11 mouse cellular contexts compared by ENCODE assay signal in the genomic region with DNA sequence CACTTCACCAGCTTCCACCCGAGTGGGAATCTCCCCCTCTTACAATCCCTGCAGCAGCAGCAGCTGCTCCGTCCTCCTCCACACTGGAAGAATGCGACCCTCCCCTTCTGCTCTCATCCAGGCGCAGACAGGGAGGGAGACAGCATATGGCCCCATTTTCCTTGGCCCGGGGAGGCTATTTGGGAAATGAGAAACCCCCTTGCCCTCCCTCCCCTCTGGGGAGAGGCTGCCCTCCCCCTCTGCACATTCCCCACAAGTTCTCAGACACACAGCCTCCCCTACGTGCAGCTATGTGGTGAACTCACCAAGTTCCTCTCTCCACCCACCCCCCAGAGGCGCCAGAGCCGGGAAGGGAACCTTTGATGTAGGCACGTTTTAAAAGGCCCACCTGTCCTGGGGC. TPM values are rescaled to one million over a fixed set of nuclear protein-coding genes. Genes with fewer than 3 reads are reported as not detected.
A peak's percentile ranks its signal among the peaks of the same experiment; 100 is the strongest.
DNase-seq lines count a peak whose midpoint lies in the region; ATAC-seq and TF ChIP-seq lines count a peak whose summit lies in the region.
"Had no signal": no experiment of that assay in that cellular context is flagged by ENCODE, and none has a peak within 500 bp of the region (broad histone marks: within the 10 kb centered on the region; RNA-seq: fewer than 3 reads in every experiment).

No protein-coding gene starts in this region.

- no peak overlapping the region for H3K9ac ChIP-seq in lung, embryonic 16.5 days (ENCODE audit: low read length)
- H3K9ac ChIP-seq in limb, embryonic 11.5 days (ENCODE audit: low read length), result peak overlapping the region; percentile 27; the same call in 1 of the 2 replicates
- H3K9ac ChIP-seq in stomach, postnatal 0 days (ENCODE audit: low read length), result peak overlapping the region; percentile 13; the same call in 1 of the 2 replicates

- 2% methylated on average over 9 of the region's 9 CpGs for whole genome bisulfite sequencing in heart, embryonic 10.5 days
- WGBS in lung, embryonic 16.5 days, result 3% methylated on average over 9 of the region's 9 CpGs
- under 1% methylated on average over 9 of the region's 9 CpGs for WGBS in limb, embryonic 11.5 days
- 18% methylated on average over 9 of the region's 9 CpGs for WGBS in stomach, postnatal 0 days

- ATAC-seq in lung, embryonic 16.5 days (ENCODE audit: low read depth), result peak; percentile 54; the same call in 1 of the 2 replicates
- peak; percentile 78 for ATAC-seq in limb, embryonic 11.5 days (ENCODE audit: insufficient number of reproducible peaks, low FRiP score, low TSS enrichment, low read depth)
- ATAC-seq in stomach, postnatal 0 days (ENCODE audit: low FRiP score, low TSS enrichment), result peak; percentile 57; the same call in 1 of the 2 replicates
- ATAC-seq: Patski had no signal

- peaks cover 98% of the 10 kb centered on the region for H3K27me3 ChIP-seq in heart, embryonic 10.5 days (ENCODE audit: insufficient read depth, poor library complexity, severe bottlenecking)
- H3K27me3 ChIP-seq in lung, embryonic 16.5 days (ENCODE audit: control insufficient read depth, insufficient read depth, low read depth, low read length), result peaks cover 22% of the 10 kb centered on the region
- H3K27me3 ChIP-seq in limb, embryonic 11.5 days (ENCODE audit: control insufficient read depth, insufficient read depth, low read length), result peaks cover 29% of the 10 kb centered on the region
- H3K27me3 ChIP-seq in stomach, postnatal 0 days (ENCODE audit: control insufficient read depth, insufficient read depth, low read length), result no peaks in the 10 kb centered on the region
- H3K27me3 ChIP-seq: Patski had no signal

- TF ChIP-seq EP300 in stomach, postnatal 0 days (optimal IDR thresholded peaks at IDR 0.05), result no peak

- H3K9me3 ChIP-seq in heart, embryonic 10.5 days, result no peaks in the 10 kb centered on the region
- H3K9me3 ChIP-seq in lung, embryonic 16.5 days (ENCODE audit: control insufficient read depth, low read length), result no peaks in the 10 kb centered on the region
- H3K9me3 ChIP-seq in limb, embryonic 11.5 days (ENCODE audit: control insufficient read depth, low read length), result no peaks in the 10 kb centered on the region
- H3K9me3 ChIP-seq in stomach, postnatal 0 days (ENCODE audit: control insufficient read depth, low read length), result no peaks in the 10 kb centered on the region

- DNase-seq in heart, embryonic 10.5 days (ENCODE audit: low spot score), result no peak
- DNase-seq in heart, adult 8-10 months (ENCODE audit: low spot score), result no peak
- DNase-seq in lung, postnatal 14 days, result no peak
- DNase-seq in limb, embryonic 11.5 days (ENCODE audit: low spot score), result peak; percentile 77
- no peak for DNase-seq in stomach, postnatal 0 days (ENCODE audit: low spot score)
- DNase-seq in cerebellum, postnatal 36 days, result no peak
- no peak for DNase-seq in urinary bladder, adult 18-20 months (ENCODE audit: low spot score in 2 of 2)
- DNase-seq: heart, adult 2 months had no signal

- no peak overlapping the region for H3K4me3 ChIP-seq in heart, embryonic 10.5 days
- no peak overlapping the region for H3K4me3 ChIP-seq in lung, embryonic 16.5 days (ENCODE audit: low read length)
- no peak overlapping the region for H3K4me3 ChIP-seq in limb, embryonic 11.5 days (ENCODE audit: low read depth, low read length)
- H3K4me3 ChIP-seq in stomach, postnatal 0 days (ENCODE audit: low read depth, low read length), result no peak overlapping the region
- H3K4me3 ChIP-seq: heart, adult 2 months; layer of hippocampus, adult 2 months had no signal

- peaks cover 13% of the 10 kb centered on the region; the same call in 1 of the 2 replicates for H3K4me1 ChIP-seq in heart, embryonic 10.5 days
- H3K4me1 ChIP-seq in lung, embryonic 16.5 days (replicated peaks; ENCODE audit: control insufficient read depth, insufficient read depth, low read length), result no peaks in the 10 kb centered on the region; the same call in 1 of the 2 replicates
- H3K4me1 ChIP-seq in limb, embryonic 11.5 days (ENCODE audit: control insufficient read depth, insufficient read depth, low read length), result peaks cover 27% of the 10 kb centered on the region
- H3K4me1 ChIP-seq in stomach, postnatal 0 days (replicated peaks; ENCODE audit: control insufficient read depth, insufficient read depth), result no peaks in the 10 kb centered on the region

- TF ChIP-seq CTCF in stomach, postnatal 0 days (IDR thresholded peaks at IDR 0.05; ENCODE audit: low read depth), result no peak

- H3K36me3 ChIP-seq in heart, embryonic 10.5 days, result no peaks in the 10 kb centered on the region
- no peaks in the 10 kb centered on the region for H3K36me3 ChIP-seq in lung, embryonic 16.5 days (ENCODE audit: control insufficient read depth, insufficient read depth, low read length)
- no peaks in the 10 kb centered on the region for H3K36me3 ChIP-seq in limb, embryonic 11.5 days (ENCODE audit: control insufficient read depth, insufficient read depth, low read length)
- no peaks in the 10 kb centered on the region for H3K36me3 ChIP-seq in stomach, postnatal 0 days (ENCODE audit: control insufficient read depth, insufficient read depth, low read length)

- peak overlapping the region; percentile 56 for H3K27ac ChIP-seq in heart, embryonic 10.5 days
- H3K27ac ChIP-seq in lung, embryonic 16.5 days (ENCODE audit: low read length), result no peak overlapping the region
- H3K27ac ChIP-seq in limb, embryonic 11.5 days (replicated peaks; ENCODE audit: low read depth, low read length), result peak overlapping the region; percentile 68; the same call in 1 of the 2 replicates
- no peak overlapping the region for H3K27ac ChIP-seq in stomach, postnatal 0 days (replicated peaks)
- H3K27ac ChIP-seq: heart, adult 2 months; layer of hippocampus, adult 2 months had no signal

- H3K4me2 ChIP-seq in lung, embryonic 16.5 days (ENCODE audit: low read depth, low read length), result no peak overlapping the region
- peak overlapping the region; percentile 11; the same call in 1 of the 2 replicates for H3K4me2 ChIP-seq in limb, embryonic 11.5 days (ENCODE audit: low read depth, severe bottlenecking)
- no peak overlapping the region for H3K4me2 ChIP-seq in stomach, postnatal 0 days (replicated peaks; ENCODE audit: low read depth)

RNA-seq across cellular contexts. Expression of a gene that starts 51.6 kb away (rescaled TPM):
- polyA plus RNA-seq in heart, embryonic 10.5 days (2016; fragmentation: Nextera tagmentation; extraction: Ambion mirVana), result 16.2 and 19.5 TPM in 2 replicates
- 10 to 100 TPM; 10.4 to 16.8 (median 15.2) TPM for total RNA-seq in heart, adult 8-10 months (2022)
- polyA plus RNA-seq in lung, embryonic 16.5 days (2015; fragmentation: Nextera tagmentation; extraction: Ambion mirVana), result 17.4 and 20.7 TPM in 2 replicates
- polyA plus RNA-seq in limb, embryonic 11.5 days (2014; fragmentation: Nextera tagmentation; extraction: Ambion mirVana), result 14.4 and 14.7 TPM in 2 replicates
- polyA plus RNA-seq in stomach, postnatal 0 days (2015; fragmentation: Nextera tagmentation; extraction: Ambion mirVana), result 10.6 and 11.2 TPM in 2 replicates

Comparison
In these comparisons a context has a peak if more than half of its experiments do, and no peak if none do; other contexts are left out.
1. H3K27ac ChIP-seq: peak in heart, embryonic 10.5 days (single experiment) and limb, embryonic 11.5 days (single experiment); none in lung, embryonic 16.5 days (single experiment) and stomach, postnatal 0 days (single experiment).
2. Peak in every context shown above with its lines, with median percentiles within 50 percentile points of each other: ATAC-seq.